Comparison of ENCODE assay signal across 8 mouse cellular contexts in the genomic region with DNA sequence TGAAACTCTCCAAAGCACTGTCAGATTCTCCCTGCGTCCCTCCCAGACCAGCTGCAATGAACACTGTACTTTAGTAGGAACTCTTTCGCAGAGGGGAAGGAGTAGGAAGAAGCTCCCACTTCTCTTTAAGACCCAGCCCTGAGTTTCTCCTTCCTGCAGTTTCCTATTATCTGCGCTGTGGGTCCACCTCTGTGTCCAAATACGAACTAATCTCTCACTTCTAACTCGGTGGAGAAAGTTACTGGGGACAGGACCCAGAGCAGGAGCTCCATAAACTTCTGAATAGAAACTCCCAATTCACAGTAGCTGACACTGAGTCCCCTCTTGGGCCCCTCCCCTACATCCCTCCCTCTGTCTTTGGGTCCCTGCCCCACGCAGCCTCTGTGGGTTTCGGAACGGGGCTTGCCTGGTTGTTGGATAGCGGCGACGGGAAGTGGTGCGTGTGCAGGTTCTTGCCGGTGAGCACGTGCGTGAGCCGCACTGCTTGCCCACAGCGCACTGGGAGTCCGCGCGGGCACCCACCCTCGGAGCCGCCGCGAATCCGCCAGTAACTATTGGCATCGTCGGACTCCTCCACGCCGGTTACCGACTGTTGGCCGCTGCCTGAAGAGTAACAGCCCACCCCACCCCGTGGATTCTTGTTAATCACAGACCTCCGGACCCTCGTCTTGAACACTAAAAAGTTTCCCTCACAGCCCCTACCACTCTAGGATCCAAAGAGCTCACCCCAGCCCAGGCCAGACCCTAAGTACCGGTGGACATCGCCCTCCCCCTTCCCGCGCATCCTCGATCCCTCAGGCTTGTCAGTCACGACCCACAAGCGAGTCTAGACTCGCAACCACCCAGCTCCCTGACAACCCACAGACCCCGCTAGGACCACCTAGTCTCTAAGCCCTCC. TPM values are rescaled to one million over a fixed set of nuclear protein-coding genes. Genes with fewer than 3 reads are reported as not detected.
A peak's percentile ranks its signal among the peaks of the same experiment; 100 is the strongest.
DNase-seq lines count a peak whose midpoint lies in the region; ATAC-seq and TF ChIP-seq lines count a peak whose summit lies in the region.

No protein-coding gene starts in this region.

- no peaks in the 10 kb centered on the region for H3K27me3 ChIP-seq in heart, adult 2 months (ENCODE audit: control insufficient read depth, insufficient read depth, low read length)
- no peaks in the 10 kb centered on the region for H3K27me3 ChIP-seq in hindbrain, embryonic 12.5 days
- H3K27me3 ChIP-seq in liver, embryonic 16.5 days (ENCODE audit: control insufficient read depth, insufficient read depth, low read depth, low read length): no peaks in the 10 kb centered on the region
- H3K27me3 ChIP-seq in spleen, adult 2 months (ENCODE audit: control insufficient read depth, insufficient read depth, low read length): no peaks in the 10 kb centered on the region

- TF ChIP-seq CTCF in heart, adult 2 months (IDR thresholded peaks at IDR 0.05): no peak
- TF ChIP-seq CTCF in spleen, adult 2 months (IDR thresholded peaks at IDR 0.05; ENCODE audit: extremely low read depth, insufficient read depth, insufficient read length, insufficient replicate concordance): no peak

- H3K9ac ChIP-seq in heart, adult 2 months (ENCODE audit: low read depth, low read length): peak overlapping the region; percentile 72
- H3K9ac ChIP-seq in hindbrain, embryonic 12.5 days: peak overlapping the region; percentile 68
- H3K9ac ChIP-seq in liver, embryonic 16.5 days (ENCODE audit: low read depth, low read length): peak overlapping the region; percentile 82

- no peaks in the 10 kb centered on the region for H3K4me1 ChIP-seq in heart, adult 2 months (ENCODE audit: control insufficient read depth, insufficient read depth, low read length)
- peaks cover 18% of the 10 kb centered on the region for H3K4me1 ChIP-seq in hindbrain, embryonic 12.5 days
- peaks cover 9% of the 10 kb centered on the region for H3K4me1 ChIP-seq in liver, embryonic 16.5 days (ENCODE audit: control insufficient read depth, low read depth, low read length)
- peaks cover 6% of the 10 kb centered on the region for H3K4me1 ChIP-seq in spleen, adult 2 months (ENCODE audit: control insufficient read depth, insufficient read depth, insufficient read length)

- peak overlapping the region; percentile 99 for H3K4me2 ChIP-seq in hindbrain, embryonic 12.5 days (replicated peaks)
- H3K4me2 ChIP-seq in liver, embryonic 16.5 days (ENCODE audit: low read depth, low read length): peak overlapping the region; percentile 100

- no peak for TF ChIP-seq EP300 in heart, adult 2 months (IDR thresholded peaks at IDR 0.05; ENCODE audit: insufficient read depth, low read depth, low read length)

- no peak for TF ChIP-seq POLR2A in heart, adult 2 months (IDR thresholded peaks at IDR 0.05; ENCODE audit: insufficient read depth, low read depth, low read length)
- TF ChIP-seq POLR2A in spleen, adult 2 months (IDR thresholded peaks at IDR 0.05; ENCODE audit: low read depth, low read length): no peak

- no peaks in the 10 kb centered on the region for H3K9me3 ChIP-seq in hindbrain, embryonic 12.5 days (replicated peaks)
- no peaks in the 10 kb centered on the region for H3K9me3 ChIP-seq in liver, embryonic 16.5 days (replicated peaks; ENCODE audit: control insufficient read depth, low read length)

- ATAC-seq in hindbrain, embryonic 12.5 days (ENCODE audit: low FRiP score): peak; percentile 90
- no peak for ATAC-seq in liver, embryonic 16.5 days (ENCODE audit: low read depth)
- ATAC-seq in erythroid progenitor cell, adult 5-6 weeks (replicated peaks; ENCODE audit: low FRiP score, poor library complexity, severe bottlenecking): no peak

- no peaks in the 10 kb centered on the region for H3K79me2 ChIP-seq in heart, adult 2 months (replicated peaks; ENCODE audit: control insufficient read depth, insufficient read depth, low read length)

- H3K27ac ChIP-seq in heart, adult 2 months: peak overlapping the region; percentile 60
- peak overlapping the region; percentile 85 for H3K27ac ChIP-seq in hindbrain, embryonic 12.5 days
- peak overlapping the region; percentile 62 for H3K27ac ChIP-seq in liver, embryonic 16.5 days (ENCODE audit: low read length)
- peak overlapping the region; percentile 28; the same call in 1 of the 2 replicates for H3K27ac ChIP-seq in spleen, adult 2 months (ENCODE audit: insufficient read depth, low read length)

- no peaks in the 10 kb centered on the region for H3K36me3 ChIP-seq in heart, adult 2 months (ENCODE audit: control insufficient read depth, insufficient read depth, low read length)
- no peaks in the 10 kb centered on the region for H3K36me3 ChIP-seq in hindbrain, embryonic 12.5 days
- H3K36me3 ChIP-seq in liver, embryonic 16.5 days (ENCODE audit: control insufficient read depth, insufficient read depth): no peaks in the 10 kb centered on the region
- no peaks in the 10 kb centered on the region for H3K36me3 ChIP-seq in spleen, adult 2 months (ENCODE audit: control insufficient read depth, insufficient read depth, low read length)

- 5% methylated on average over 43 of the region's 43 CpGs for WGBS in heart, adult 2 months
- 4% methylated on average over 43 of the region's 43 CpGs for WGBS in hindbrain, embryonic 12.5 days
- WGBS in liver, embryonic 16.5 days (ENCODE audit: insufficient replicate concordance): 2% methylated on average over 43 of the region's 43 CpGs
- 4% methylated on average over 43 of the region's 43 CpGs for WGBS in spleen, adult 2 months

- DNase-seq in heart, adult 2 months: no peak
- no peak for DNase-seq in heart, adult 11 months
- DNase-seq in CD4-positive, CD25-positive, alpha-beta regulatory T cell, adult 2 months (ENCODE audit: low read depth, low spot score): peak; percentile 68
- peak; percentile 48 for DNase-seq in embryo, embryonic 11 days
- peak in 1 of 2 experiments; percentile 13 for DNase-seq in spleen, adult 2 months (ENCODE audit: low read depth in 1 of 2, low spot score in 2 of 2)

- intact Hi-C loops in heart, adult 2 months (cut with DNase I): loop anchor here (5.0 kb wide), 2 partner anchors 76 to 146 kb away; partner anchors contain the start of genes Rimbp3 and Tmem191c

- H3K4me3 ChIP-seq in heart, adult 2 months: peak overlapping the region; percentile 65
- H3K4me3 ChIP-seq in hindbrain, embryonic 12.5 days: peak overlapping the region; percentile 66
- peak overlapping the region; percentile 93 for H3K4me3 ChIP-seq in liver, embryonic 16.5 days (ENCODE audit: low read depth, low read length)
- H3K4me3 ChIP-seq in spleen, adult 2 months (ENCODE audit: extremely low read depth, insufficient read depth, insufficient read length): peak overlapping the region; percentile 94

RNA-seq across cellular contexts. Expression of gene Sdf2l1, which starts 0.7 kb away (rescaled TPM):
- total RNA-seq in heart, adult 2 months (2021): 10 to 100 TPM; 19.1 to 22.5 TPM
- polyA plus RNA-seq in heart, adult 2 months (2012; rRNA removed): 8.9 and 11.6 TPM in 2 replicates
- polyA plus RNA-seq in hindbrain, embryonic 12.5 days (2016; fragmentation: Nextera tagmentation; extraction: Ambion mirVana): 57.6 and 67.0 TPM in 2 replicates
- polyA plus RNA-seq in liver, embryonic 16.5 days (2015; fragmentation: Nextera tagmentation; extraction: Ambion mirVana): 43.3 and 45.5 TPM in 2 replicates
- 71.8 and 79.3 TPM in 2 replicates for polyA plus RNA-seq in spleen, adult 2 months (2012; rRNA removed)
- total RNA-seq in erythroid progenitor cell, adult 5-6 weeks (2015; ENCODE audit: low replicate concordance): 18.4 and 25.6 TPM in 2 replicates
- 7.2 and 15.7 TPM in 2 replicates for total RNA-seq in erythroid progenitor cell, adult 5-6 weeks (2017; ENCODE audit: low replicate concordance)

RNA-seq across cellular contexts. Expression of gene 2610318N02Rik, which starts 6.5 kb away (rescaled TPM):
- total RNA-seq in heart, adult 2 months (2021): not detected
- polyA plus RNA-seq in heart, adult 2 months (2012; rRNA removed): 1.1 and 1.3 TPM in 2 replicates
- 55.0 and 60.0 TPM in 2 replicates for polyA plus RNA-seq in hindbrain, embryonic 12.5 days (2016; fragmentation: Nextera tagmentation; extraction: Ambion mirVana)
- polyA plus RNA-seq in liver, embryonic 16.5 days (2015; fragmentation: Nextera tagmentation; extraction: Ambion mirVana): 13.1 and 14.8 TPM in 2 replicates
- 6.2 and 7.1 TPM in 2 replicates for polyA plus RNA-seq in spleen, adult 2 months (2012; rRNA removed)
- 5.9 TPM in 1 of 2 replicates, not detected in the other for total RNA-seq in erythroid progenitor cell, adult 5-6 weeks (2015; ENCODE audit: low replicate concordance)
- total RNA-seq in erythroid progenitor cell, adult 5-6 weeks (2017; ENCODE audit: low replicate concordance): 2.7 and 2.9 TPM in 2 replicates

RNA-seq across cellular contexts. Expression of gene Ydjc, which starts 13.0 kb away (rescaled TPM):
- 1 to 10 TPM; 2.4 to 2.5 TPM for total RNA-seq in heart, adult 2 months (2021)
- 1.9 and 3.3 TPM in 2 replicates for polyA plus RNA-seq in heart, adult 2 months (2012; rRNA removed)
- polyA plus RNA-seq in hindbrain, embryonic 12.5 days (2016; fragmentation: Nextera tagmentation; extraction: Ambion mirVana): 14.0 and 17.5 TPM in 2 replicates
- polyA plus RNA-seq in liver, embryonic 16.5 days (2015; fragmentation: Nextera tagmentation; extraction: Ambion mirVana): 5.3 and 5.6 TPM in 2 replicates
- 13.1 and 19.9 TPM in 2 replicates for polyA plus RNA-seq in spleen, adult 2 months (2012; rRNA removed)
- total RNA-seq in erythroid progenitor cell, adult 5-6 weeks (2015; ENCODE audit: low replicate concordance): not detected in 2 replicates
- 0.13 TPM in 1 of 2 replicates, not detected in the other for total RNA-seq in erythroid progenitor cell, adult 5-6 weeks (2017; ENCODE audit: low replicate concordance)

RNA-seq across cellular contexts. Expression of gene Ccdc116, which starts 15.6 kb away (rescaled TPM):
- total RNA-seq in heart, adult 2 months (2021): under 1 TPM in 1 of 2 experiments, not detected in 1; 0.14 TPM
- 0.35 TPM in 2 replicates for polyA plus RNA-seq in heart, adult 2 months (2012; rRNA removed)
- 0.79 and 1.6 TPM in 2 replicates for polyA plus RNA-seq in hindbrain, embryonic 12.5 days (2016; fragmentation: Nextera tagmentation; extraction: Ambion mirVana)
- polyA plus RNA-seq in liver, embryonic 16.5 days (2015; fragmentation: Nextera tagmentation; extraction: Ambion mirVana): 0.14 and 0.45 TPM in 2 replicates
- polyA plus RNA-seq in spleen, adult 2 months (2012; rRNA removed): 1.5 and 2.1 TPM in 2 replicates
- not detected in 2 replicates for total RNA-seq in erythroid progenitor cell, adult 5-6 weeks (2015; ENCODE audit: low replicate concordance)
- total RNA-seq in erythroid progenitor cell, adult 5-6 weeks (2017; ENCODE audit: low replicate concordance): 0.83 and 0.90 TPM in 2 replicates

RNA-seq across cellular contexts. Expression of gene Ppil2, which starts 20.4 kb away (rescaled TPM):
- total RNA-seq in heart, adult 2 months (2021): 10 to 100 TPM; 33.1 to 39.1 TPM
- 49.3 and 77.6 TPM in 2 replicates for polyA plus RNA-seq in heart, adult 2 months (2012; rRNA removed)
- 154 and 157 TPM in 2 replicates for polyA plus RNA-seq in hindbrain, embryonic 12.5 days (2016; fragmentation: Nextera tagmentation; extraction: Ambion mirVana)
- 52.5 and 55.9 TPM in 2 replicates for polyA plus RNA-seq in liver, embryonic 16.5 days (2015; fragmentation: Nextera tagmentation; extraction: Ambion mirVana)
- 79.8 and 84.6 TPM in 2 replicates for polyA plus RNA-seq in spleen, adult 2 months (2012; rRNA removed)
- 41.9 and 43.2 TPM in 2 replicates for total RNA-seq in erythroid progenitor cell, adult 5-6 weeks (2015; ENCODE audit: low replicate concordance)
- 37.7 and 65.6 TPM in 2 replicates for total RNA-seq in erythroid progenitor cell, adult 5-6 weeks (2017; ENCODE audit: low replicate concordance)

Comparison
In these comparisons a context has a peak if more than half of its experiments do, and no peak if none do; other contexts are left out.
1. DNase-seq: peak in CD4-positive, CD25-positive, alpha-beta regulatory T cell, adult 2 months (single experiment) and embryo, embryonic 11 days (single experiment); none in heart, adult 2 months (0 of 2) and heart, adult 11 months (single experiment).
2. H3K27ac ChIP-seq: peak in every context shown above with its lines; median percentile 85 in hindbrain, embryonic 12.5 days; 62 in liver, embryonic 16.5 days; 60 in heart, adult 2 months; 28 in spleen, adult 2 months.
3. Peak in every context shown above with its lines, with median percentiles within 50 percentile points of each other: H3K4me3 ChIP-seq and H3K9ac ChIP-seq.